Mouse (Mus musculus) frontal cortex, adult 2 months (tissue): ENCODE measurements around the gene Cebpz. TPM values are rescaled to one million over a fixed set of nuclear protein-coding genes. Genes with fewer than 3 reads are reported as not detected.
A peak's percentile ranks its signal among the peaks of the same experiment; 100 is the strongest.

ENCODE experiments used
- DNase-seq, 2 experiments: peaks; one replicate each; pipeline ENCODE4 v3.0.0; 2022; ENCODE audit warnings: low spot score in 1 of 2; ENCODE audit errors: extremely low spot score in 1 of 2
- polyA plus RNA-seq: library from polyadenylated mRNA; depleted of rRNA; stranded (reverse); fragments of >200 nt; gene quantifications from 2 replicates; pipeline ENCODE4 v1.2.3, GENCODE M21; 2012; rRNA removed

Gene Cebpz
- 23.8 and 26.4 TPM in 2 replicates for polyA plus RNA-seq

DNA sequence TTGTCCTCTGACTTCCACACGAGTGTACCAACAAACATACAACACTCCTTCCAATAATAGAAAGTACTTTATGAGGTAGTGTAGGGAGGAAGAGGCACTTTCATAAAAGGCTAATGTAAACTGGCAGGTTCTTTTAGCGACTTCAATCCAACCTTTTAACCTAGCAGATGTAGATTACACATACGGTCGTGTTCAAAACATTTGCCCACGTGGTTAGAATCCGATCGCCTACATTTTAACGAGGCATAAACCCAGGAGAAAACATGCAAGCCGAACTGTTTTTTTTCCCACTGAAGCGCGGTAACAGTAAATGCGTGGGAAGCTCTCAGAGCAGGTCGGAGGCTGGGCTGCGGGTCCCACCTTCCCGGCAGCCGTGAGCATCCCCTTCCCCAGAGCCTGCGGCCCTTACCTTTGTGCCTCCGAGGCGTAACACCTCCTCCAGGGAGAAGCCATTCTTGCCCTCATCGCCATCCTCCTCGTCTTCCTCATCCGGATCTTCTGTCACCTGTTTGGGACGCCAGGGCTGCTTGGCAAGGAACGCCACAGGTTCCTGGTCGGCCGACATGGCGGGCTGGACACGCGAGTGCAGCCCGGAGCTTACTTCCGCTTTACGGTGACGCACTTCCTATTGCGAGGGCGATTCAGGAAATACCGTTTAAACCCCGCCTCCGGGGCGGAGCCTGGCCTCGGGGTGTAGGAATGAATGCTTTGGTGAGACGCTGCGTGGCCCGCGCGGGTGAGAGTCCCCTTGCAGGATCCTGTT lies at the start of gene Cebpz, which contains the start of gene Ndufaf7:
Gene Cebpz, minus strand, starts transcription at position 601 of the 763 bp plus-strand sequence.
Gene Ndufaf7, plus strand, starts transcription at position 671 of the 763 bp plus-strand sequence.
- DNase-seq, result peak; percentile 96 to 99

DNA sequence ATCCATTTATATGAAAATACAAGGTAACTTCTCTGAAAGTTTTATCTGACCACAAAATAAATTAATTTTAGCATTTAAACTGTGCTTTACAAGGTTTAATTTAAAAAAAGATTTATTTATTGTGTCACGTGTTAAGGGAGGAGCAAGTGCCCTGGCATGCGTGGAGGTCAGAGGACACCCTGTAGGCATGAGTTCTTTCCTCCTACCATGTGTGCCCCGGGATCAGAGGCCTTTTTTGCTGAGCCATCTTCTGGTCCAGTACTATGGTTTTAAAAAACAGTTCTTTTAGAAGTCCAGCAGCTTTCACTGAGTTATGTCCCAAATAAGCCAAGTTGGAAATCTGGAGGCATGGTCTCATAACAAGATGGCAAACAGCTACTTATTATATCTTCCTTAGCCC lies 46.9 kb upstream of the Cebpz start:
- no peak for DNase-seq

DNA sequence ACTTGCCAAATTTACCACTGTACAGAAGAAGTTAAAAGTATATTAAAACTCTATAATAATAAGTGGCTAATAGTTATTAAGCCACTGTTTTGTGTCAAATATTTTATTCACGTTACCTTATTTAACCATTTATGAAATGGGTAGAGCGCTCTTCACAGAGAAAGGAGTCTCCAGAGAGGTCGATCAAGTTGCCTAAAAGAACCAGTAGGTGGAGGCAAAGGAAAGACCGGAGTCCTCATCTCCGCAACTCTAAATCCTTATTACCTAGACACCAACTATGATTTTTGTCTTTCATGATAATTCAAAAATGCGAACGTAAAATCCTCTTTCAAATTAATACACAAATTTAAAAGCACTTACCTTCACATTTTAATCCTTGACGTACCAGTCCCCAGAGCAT lies 46.3 kb upstream of the Cebpz start:
- DNase-seq, result no peak

DNA sequence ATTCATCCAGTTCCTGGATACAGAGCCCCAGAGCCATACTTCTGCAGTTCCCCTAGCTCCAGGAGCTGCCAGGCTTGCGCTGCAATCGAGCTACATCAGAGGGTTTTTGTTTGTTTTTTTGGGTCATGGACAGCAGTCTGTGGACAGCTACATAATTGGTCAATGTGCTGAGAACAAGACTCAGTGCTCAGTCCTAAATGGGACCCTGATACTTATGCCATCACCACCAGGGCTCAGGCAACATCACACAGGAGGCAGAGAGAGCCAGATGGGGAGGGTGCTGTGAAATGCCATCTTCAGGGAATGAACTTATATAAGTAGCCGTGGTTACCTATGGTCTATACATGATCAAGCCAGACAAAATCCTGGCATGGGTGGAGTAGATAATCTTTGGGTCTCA lies 31.6 kb upstream of the Cebpz start:
- no peak for DNase-seq

DNA sequence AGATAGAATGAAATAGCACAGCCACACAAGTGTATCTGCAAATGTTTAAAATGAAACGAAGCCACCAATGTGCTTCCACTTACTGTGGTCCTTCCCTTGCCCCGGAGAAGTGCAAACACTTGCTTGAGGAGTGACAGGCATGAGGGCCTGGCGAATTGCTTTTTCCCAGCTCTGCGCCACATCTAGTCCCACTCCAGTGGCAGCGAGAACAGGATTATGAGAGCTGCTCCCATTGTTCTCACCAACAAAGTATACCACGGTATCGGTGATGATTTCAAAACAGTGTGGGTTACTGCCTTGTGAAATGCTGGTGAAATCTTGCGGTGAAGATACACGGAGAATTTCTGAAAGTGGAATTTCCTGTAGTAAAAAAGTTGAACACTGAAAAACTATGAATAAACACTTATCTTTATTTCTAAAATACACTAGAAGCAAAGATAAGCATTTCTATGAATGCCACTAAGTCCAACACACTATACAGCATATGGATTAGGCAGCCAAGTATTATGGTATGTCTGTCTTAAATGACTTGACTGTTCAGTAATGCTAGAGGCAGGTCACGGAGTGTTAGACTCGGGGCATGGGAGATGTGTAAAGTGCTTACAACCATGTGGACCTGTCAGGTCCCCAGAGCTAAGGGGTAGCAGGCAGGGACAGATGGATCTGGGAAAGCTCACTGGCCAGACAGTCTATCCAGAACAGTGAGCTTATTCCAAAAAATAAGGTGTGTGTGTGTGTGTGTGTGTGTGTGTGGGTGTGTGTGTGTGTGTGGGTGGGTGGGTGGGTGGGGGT lies 29.4 kb upstream of the Cebpz start:
- no peak for DNase-seq

DNA sequence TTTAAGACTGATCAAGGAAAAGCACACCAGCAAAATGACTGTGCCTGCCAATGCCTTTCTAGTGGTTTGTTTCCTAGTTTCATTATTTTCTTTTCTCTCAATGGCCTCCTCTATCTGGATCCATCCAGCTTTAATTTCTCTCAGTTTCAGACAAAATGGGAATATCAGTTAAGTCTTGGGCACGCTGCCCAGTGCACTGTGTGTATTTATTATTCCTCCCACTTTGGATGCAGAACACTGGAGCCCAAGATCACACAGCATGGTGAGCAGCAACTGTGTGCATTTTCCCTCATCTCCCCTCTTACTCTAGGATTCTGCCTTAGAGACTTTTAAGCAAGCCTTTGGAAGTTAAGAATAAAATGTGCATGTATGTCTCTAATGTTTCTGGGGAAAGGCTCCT lies 27.5 kb upstream of the Cebpz start:
- peak in 1 of 2 experiments; percentile 54 for DNase-seq

DNA sequence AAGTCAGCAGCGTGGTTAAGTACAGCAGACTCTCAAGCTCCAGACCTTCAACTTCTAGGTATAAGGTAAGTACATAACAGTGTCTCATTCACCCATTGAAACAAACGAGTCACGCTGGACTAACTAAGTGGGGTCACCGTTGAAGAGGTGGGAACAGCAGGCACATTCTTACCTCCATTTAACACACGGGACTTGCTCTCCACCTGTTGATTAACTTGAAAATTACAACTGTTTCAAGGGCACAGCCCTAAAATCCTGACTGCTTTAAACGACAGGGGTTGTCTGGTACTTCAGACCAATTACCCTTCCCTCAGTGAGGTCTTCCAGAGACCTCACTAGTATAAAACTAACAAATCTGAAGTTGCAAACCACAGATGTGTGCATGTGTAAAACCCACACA lies 22.6 kb upstream of the Cebpz start:
- DNase-seq, result no peak

DNA sequence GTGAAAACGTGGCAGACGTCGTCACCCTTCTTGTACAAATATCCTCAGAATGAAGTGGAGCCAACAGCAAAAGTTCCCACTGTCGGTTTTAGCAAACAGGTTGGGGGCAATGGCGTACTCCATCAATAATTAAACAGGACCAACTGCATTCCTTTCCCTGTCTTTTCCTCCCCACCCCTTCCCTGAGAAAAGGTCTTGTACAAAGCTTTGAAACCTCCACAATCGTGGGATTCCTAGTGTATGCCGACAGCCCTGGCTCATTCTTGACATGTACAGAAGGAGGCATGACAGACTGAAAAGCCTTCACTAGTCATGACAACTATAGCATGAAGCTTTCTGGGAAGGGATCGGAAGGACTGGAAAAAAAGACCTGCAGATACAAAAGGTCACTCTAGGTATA lies 16.4 kb upstream of the Cebpz start:
- no peak for DNase-seq

DNA sequence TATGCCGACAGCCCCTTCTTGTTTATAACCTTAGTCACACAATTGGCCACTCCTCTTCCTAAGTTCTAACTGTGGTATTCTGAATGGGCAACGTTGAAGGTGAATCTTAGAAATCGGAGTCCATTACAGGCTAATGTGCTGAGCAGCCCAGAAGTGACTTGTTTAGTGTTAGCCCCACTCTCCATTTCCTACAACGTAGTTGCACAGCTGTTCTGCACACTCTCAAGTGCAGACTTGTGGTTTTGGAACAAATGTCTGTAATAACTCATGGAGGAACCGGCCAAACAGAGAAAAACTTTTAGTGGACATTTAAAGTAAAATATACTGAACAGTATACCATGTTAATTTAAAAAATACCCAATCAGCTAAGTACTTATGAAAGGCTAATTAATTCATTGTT lies 15.2 kb upstream of the Cebpz start:
- DNase-seq, result no peak

DNA sequence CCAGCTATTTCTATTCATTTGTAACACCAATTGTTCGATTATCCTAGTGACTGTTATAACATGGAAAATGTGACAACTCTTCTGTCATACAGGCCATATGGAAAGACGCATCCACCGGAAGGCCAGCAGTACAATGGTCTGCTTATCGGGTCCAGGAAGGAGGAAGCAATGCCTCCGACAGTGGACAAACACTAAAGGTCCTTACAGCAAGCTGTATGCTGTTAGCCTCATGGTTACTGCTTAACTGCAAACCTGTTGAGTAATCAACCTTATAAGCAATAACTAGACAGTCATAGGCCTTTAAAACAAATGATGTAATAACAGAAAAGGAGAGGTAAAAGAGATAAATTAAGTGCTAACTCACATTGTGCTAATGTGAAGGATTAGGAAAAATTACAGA lies 14.4 kb upstream of the Cebpz start:
- DNase-seq, result no peak

DNA sequence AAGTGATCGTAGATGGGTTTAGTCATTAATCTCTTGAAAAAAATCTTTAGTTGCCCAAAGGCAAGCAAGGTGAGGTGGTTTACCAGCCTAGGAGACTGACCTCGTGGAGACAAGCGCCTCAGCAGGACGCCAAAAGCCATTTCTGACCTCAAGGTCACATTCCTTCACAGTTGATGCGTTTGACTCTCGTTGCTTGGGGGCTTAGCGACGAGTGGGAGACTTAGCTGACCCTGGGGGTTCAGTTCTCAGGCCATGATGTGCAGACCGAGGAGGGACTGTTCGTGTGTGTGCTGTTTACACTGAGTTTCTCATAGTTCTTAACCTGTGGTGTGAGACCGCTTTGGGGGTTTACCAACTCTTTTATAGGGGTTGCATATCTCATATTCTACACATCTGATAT lies 5.7 kb upstream of the Cebpz start:
- DNase-seq, result no peak

DNA sequence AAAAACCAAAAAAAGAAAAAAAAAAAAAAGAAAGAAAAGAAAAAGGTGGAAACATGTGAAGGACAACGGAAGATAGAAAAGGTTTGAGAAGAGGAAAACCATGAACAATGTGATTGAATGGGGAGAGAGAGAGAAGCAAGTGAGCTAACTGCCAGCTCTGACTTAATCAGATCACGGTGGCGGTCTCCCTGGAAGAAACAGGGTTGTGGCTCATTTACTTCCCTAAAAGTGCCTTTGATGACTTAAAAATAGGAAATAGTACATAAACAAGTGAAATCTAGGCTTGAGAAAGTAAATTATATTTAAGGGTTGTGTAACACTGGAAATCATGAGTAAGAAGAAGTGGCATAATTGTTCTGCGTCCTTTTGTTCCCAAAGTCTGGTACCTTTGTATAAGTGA lies 2.1 kb upstream of the Cebpz start:
- DNase-seq, result no peak

DNA sequence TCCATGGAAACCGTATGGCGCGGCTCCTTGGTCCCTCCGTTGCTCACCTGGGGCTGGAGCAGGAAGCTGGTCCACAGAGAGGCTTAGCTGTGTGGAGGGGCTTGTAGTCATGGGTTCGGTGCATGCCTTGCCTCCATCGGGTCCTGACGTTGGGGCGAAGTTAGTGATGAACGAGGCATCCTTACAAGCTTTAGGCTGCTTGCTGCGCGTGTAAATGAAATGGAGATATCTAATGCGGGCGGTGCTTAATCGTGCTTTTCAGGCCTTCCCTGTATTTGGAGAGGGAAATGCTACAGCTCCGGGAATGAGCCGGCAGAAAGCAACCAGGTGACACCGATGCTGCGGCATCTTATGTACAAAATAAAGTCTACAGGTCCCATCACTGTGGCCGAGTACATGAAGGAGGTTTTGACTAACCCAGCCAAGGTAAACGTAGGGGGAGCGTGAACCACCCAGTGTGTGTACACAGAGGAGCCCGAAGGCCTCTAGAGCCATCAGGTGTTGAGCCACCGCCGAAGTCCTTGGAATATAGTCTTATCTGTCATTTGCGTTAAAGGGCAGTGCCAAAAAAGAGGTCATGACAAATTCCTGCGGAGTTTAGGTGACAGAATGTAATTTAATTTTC lies 475 bp upstream of the Cebpz start:
- DNase-seq, result no peak

DNA sequence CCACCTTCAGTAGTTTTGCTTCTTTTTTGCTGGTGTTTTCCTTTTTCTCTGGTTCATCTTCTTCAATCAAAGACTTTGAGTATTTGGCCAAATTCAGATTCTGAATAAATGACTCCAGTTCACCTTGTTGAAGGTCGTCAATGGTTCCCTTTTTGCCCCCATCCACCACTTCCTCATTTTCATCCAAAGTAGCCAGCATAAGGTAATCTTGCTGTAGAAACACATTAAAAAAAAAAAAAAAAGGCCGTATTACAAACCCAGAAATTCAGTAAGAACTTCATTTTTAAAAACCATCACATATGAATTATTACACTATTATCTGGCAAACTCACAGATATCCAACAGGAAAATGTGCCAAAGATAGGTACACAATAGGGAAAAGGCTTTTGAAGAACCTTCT lies 1.0 kb downstream of the Cebpz start:
- DNase-seq, result no peak

DNA sequence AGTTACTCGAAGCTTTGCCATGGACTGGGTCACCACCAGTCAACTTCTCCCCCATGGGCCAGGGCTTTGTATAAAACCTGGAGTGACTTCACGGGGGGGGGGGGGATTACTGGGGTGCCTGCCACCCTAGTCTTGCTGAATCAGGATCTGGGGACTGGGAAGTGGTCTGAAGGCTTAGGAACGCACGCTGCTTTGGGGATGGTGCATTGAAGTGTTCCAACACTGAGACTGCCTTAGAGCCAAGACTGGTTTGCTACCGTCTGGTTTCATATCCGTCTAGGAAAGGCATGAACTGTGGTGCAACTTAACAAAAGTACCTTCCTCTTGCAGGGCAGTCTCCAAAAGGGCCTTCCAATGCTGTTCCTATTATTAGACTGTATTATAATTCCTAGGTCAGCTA lies 19.2 kb downstream of the Cebpz start:
- peak; percentile 6 to 20 for DNase-seq

DNA sequence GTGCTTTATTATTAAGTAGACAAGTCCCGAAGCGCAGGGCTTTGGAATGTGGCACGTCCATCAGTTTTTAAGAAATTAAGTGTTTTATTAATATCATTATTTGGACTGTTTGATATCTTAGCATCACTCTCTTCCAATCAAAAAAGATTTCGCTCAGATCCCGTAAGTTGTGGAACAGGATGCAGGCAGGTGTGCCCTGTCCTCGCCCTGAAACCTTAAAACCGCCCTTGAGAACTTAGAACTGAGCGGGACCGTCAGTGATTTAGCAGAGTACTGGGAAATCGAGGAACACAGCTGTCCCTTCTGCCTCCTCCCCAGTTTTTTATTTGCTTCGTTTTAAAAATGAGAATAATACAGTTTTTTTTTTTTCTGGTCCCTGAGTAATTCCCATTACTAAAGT lies 20.0 kb downstream of the Cebpz start:
- no peak for DNase-seq

DNA sequence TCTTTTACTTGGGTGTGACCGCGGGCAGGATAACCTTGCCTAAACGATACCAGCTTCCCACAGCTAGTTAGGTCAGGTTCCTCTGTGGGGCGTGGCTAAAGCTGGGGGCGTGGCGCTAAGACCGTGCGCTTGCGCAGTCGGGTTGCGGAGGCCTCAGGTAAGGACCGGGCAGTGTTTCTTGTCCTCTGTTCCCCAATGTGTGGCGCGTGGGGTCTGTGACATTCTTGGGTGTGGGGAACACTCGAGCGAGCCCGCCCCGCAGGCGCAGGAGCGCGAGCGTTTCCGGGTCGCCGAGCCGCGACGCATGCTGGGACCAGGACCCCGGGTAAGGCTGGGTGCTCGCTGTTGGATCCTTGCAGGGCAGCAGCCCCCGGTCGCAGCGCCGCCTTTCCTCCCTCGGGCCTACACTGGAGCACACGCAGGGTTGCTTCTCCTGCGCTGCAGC lies 20.5 kb downstream of the Cebpz start, which contains the start of gene Cebpzos:
Gene Cebpzos, plus strand, starts transcription at position 132 of the 445 bp plus-strand sequence.
- peak; percentile 81 to 90 for DNase-seq

DNA sequence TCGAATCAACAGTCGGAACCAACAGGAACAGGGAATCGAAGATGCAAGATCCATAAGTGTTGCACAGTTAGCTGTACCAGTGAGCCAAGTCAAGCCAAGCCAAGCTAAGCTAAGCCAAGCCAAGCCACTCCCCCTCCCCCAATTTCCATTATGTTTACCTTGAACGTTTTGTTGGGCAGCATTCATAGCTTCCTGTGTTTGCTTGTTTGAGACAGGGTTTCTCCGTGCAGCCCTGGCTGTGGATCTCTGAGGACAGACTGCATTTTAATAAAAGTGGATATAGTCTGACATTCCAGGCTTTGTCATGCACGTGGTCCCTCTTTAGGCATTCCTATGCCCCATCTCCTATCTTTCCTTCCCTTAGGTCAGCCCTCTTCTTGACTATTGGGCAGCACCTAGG lies 21.1 kb downstream of the Cebpz start:
- DNase-seq, result no peak

DNA sequence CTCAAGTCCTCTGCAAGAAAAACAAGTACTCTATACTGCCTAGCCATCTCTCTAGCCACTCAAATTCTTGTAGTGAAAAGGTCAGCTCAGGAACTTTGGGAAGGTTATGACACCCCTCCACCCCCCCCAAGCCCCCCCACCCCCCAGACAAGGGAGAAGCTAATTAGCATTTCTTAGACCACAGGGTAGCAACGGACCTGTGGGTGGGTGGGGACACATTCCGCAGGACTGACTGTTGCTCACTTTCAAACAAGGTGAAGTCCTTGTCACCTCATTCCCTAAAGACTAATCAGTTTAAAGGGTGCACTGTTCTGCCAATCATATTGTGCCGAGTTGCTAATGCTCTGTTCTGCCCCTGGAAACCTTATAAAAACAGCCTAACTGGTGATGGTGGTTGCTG lies 22.9 kb downstream of the Cebpz start:
- DNase-seq, result no peak

DNA sequence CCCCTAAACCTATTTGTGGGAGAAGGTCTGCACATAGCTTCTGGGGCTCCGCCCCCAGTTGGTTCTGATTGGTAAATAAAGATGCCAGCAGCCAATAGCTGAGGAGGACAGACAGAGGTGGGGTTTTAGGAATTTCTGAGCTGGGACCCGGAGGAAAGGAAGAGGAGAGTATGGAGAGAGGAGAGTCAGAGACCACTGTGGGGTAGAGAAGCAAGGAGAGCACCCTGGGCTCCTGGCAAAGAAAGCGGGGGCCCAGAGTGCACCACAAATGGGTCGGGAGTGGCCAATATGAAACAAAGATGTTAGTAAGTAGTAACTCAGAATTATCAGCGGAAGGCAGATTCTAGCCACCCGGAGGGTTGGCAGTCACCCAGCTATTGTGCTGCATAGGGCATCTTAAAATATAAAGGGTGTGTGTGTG lies 24.0 kb downstream of the Cebpz start:
- DNase-seq, result peak in 1 of 2 experiments; percentile 27

DNA sequence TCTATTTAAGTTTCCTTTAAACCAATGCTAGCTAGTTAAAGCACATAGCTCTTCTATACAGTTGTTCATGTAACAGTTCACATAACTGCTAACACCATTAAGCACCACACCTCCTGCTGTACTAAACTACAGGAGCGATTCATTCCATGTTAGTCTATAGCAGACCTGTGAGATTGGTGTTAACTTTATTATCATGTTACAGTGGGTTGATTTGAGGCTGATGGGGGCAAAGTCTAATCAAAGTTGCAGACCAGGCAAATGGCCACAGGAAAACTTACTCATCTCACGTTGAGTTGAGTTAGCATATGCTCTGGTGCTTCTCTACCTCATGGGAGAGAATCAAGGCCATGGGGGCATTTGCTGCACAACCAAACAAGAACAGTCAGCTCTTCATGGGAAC lies 27.5 kb downstream of the Cebpz start:
- DNase-seq, result no peak
